Mouse (Mus musculus) midbrain, embryonic 16.5 days (tissue): ENCODE results near the gene Apoa1. TPM values are rescaled to one million over a fixed set of nuclear protein-coding genes. Genes with fewer than 3 reads are reported as not detected.

Experiments used
- ATAC-seq: fragments of 200-750 bp; cut with Nextera tagmentation; 2 replicates; pipeline ENCODE4 v1.8.0; 2017; ENCODE audit warnings: moderate TSS enrichment
- H3K27ac ChIP-seq: fragments of 300-500 bp; sonication (generic); 2 replicates; pipeline ENCODE4 v1.5.1; 2014; ENCODE audit warnings: mild to moderate bottlenecking, low read length, mixed read lengths
- H3K27me3 ChIP-seq: fragments of 300-500 bp; sonication (generic); 2 replicates; pipeline ENCODE4 v1.6.1; 2014; ENCODE audit warnings: low read depth, low read length, mixed read lengths; ENCODE audit not compliant: control insufficient read depth, insufficient read depth
- H3K36me3 ChIP-seq: fragments of 300-500 bp; sonication (generic); 2 replicates; pipeline ENCODE4 v1.6.1; 2014; ENCODE audit warnings: mild to moderate bottlenecking, low read length, moderate library complexity, mixed read lengths; ENCODE audit not compliant: control insufficient read depth, insufficient read depth
- H3K4me1 ChIP-seq: fragments of 300-500 bp; sonication (generic); 2 replicates; pipeline ENCODE4 v1.6.1; 2014; ENCODE audit warnings: mild to moderate bottlenecking, low read length, mixed read lengths; ENCODE audit not compliant: control insufficient read depth, insufficient read depth
- H3K4me2 ChIP-seq: fragments of 300-500 bp; sonication (generic); 2 replicates; pipeline ENCODE4 v1.6.1; 2014; ENCODE audit warnings: mild to moderate bottlenecking, low read length, mixed read lengths
- H3K4me3 ChIP-seq: fragments of 300-500 bp; sonication (generic); 2 replicates; pipeline ENCODE4 v1.5.1; 2014; ENCODE audit warnings: low read depth, mild to moderate bottlenecking, low read length, moderate library complexity, mixed read lengths
- H3K9ac ChIP-seq: fragments of 300-500 bp; sonication (generic); 2 replicates; pipeline ENCODE4 v1.6.1; 2014; ENCODE audit warnings: low read depth, low read length, mixed read lengths
- H3K9me3 ChIP-seq: fragments of 300-500 bp; sonication (generic); replicated peaks from 2 replicates; pipeline ENCODE4 v1.6.1; 2014; ENCODE audit warnings: mild to moderate bottlenecking, low read length, mixed read lengths; ENCODE audit not compliant: control insufficient read depth, poor library complexity, severe bottlenecking
- WGBS: fragments of 180-500 bp; shearing (Covaris S2); extraction: QIAGEN DNeasy Blood & Tissue Kit; methylation state at CpG from one replicate; pipeline ENCODE4 v1.1.7; 2014; 5-methylcytosine and 5-hydroxymethylcytosine counted together
- polyA plus RNA-seq: library from polyadenylated mRNA; unstranded; fragments of >200 nt; fragmentation: Nextera tagmentation; extraction: Ambion mirVana; gene quantifications from 2 replicates; pipeline ENCODE4 v1.2.1, GENCODE M21; 2015

Apoa1 gene
- 3.5 and 3.9 TPM in 2 replicates for polyA plus RNA-seq

DNA sequence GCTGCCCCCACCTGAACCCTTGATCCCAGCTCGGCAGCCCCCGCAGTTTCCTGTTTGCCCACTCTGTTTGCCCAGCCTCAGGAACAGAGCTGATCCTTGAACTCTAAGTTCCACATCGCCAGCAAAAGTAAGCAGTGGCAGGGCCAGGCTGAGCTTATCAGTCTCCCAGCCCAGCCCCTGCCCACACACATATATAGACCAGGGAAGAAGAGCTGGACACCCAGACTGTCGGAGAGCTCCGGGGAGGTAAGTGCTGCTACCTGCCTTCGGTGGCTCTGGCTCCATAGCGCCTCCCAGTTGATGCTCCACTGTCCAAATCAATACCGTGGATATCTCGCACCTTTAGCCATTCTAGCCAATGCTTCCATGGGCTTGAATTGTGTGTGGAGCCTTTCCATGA lies at the start of gene Apoa1:
Gene Apoa1, plus strand, starts transcription at position 90 of the 400 bp plus-strand sequence.
- Histone ChIP-seq H3K27ac (no peak within 1 kb of the TSS), H3K27me3 (no peaks in the 10 kb centered on the region), H3K4me3 (no peak within 1 kb of the TSS), H3K9me3 (no peaks in the 10 kb centered on the region), H3K4me1 (peaks cover 8% of the 10 kb centered on the region), H3K4me2 (no peak within 1 kb of the TSS), H3K36me3 (no peaks in the 10 kb centered on the region), H3K9ac (no peak within 1 kb of the TSS)
- ATAC-seq: no peak
- WGBS: 67% methylated on average over 9 of the region's 9 CpGs

DNA sequence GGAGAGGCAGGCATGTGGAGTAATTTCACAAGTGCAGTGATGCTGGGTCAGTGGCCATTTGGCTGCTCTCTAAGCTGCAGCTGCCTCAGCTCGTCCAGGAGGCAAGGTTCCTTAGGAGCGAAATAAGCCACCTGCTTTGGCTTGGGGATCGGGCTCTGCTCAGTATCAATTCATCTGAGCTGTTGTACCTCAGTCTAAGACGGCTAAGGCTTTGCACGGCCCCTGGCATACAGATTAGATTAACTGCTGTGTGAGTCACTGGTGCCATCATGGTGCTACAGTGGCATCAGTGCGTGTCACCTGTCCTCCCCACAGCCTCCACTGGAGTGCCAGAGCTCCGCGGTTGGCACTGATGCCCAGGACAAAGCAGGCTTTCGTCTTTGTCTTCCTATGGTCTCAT lies 49.8 kb upstream of the Apoa1 start:
- H3K4me3 ChIP-seq: no peak overlapping the region
- H3K4me1 ChIP-seq: peaks cover 5% of the 10 kb centered on the region; the same call in 1 of the 2 replicates
- 0 out of 2 replicates have a peak, but pooled peaks cover 4% of the 10 kb centered on the region for H3K36me3 ChIP-seq
- no peak overlapping the region for H3K4me2 ChIP-seq
- no peaks in the 10 kb centered on the region for H3K27me3 ChIP-seq
- H3K27ac ChIP-seq: no peak overlapping the region
- H3K9ac ChIP-seq: no peak overlapping the region
- H3K9me3 ChIP-seq: no peaks in the 10 kb centered on the region
- WGBS: 89% methylated on average over 9 of the region's 9 CpGs
- ATAC-seq: no peak

DNA sequence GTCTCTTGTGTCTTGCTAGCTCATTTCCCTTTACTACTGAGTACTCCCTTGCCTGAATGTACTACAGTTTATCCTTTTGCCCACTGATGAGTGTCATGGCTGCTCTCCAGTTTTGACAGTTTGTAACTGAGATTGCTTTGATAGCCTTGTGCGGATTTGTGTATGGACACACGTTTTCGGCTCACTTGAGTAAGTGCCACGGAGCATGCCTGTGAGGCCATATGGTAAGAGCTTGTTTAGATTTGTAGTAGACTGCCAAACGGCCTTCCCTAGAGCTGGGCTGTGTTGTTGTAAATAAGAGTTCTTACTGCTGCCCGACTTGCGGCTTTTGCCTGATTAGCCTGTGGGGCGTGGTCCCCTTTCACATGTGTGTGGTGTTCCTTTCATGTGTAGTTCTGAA lies 47.1 kb upstream of the Apoa1 start:
- Histone ChIP-seq H3K27ac (peak overlapping the region; percentile 18; the same call in 1 of the 2 replicates), H3K27me3 (no peaks in the 10 kb centered on the region), H3K4me3 (no peak overlapping the region), H3K4me1 (peaks cover 5% of the 10 kb centered on the region; the same call in 1 of the 2 replicates), H3K9me3 (no peaks in the 10 kb centered on the region), H3K9ac (no peak overlapping the region), H3K4me2 (no peak overlapping the region), H3K36me3 (0 out of 2 replicates have a peak, but pooled peaks cover 4% of the 10 kb centered on the region)
- WGBS: 88% methylated on average over 8 of the region's 8 CpGs
- no peak for ATAC-seq

DNA sequence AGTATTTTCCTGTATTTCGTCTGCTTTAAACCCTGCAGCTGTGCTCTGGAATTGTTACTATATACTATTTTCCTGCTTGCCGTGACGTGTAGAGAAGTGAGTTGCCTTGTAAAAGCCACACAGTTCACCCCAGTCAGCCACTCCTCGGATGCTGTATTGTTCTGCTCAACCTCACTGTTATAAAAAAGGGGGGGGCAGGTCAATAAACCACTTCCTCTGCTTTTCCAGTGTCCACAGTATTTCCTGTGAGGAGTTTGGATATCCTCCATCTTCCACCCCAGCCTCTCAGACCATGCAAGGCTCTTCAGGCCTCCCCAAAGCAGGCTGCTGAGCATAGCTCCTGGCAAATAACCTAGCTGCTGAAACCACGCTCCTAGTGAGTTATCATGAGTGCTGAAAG lies 43.8 kb upstream of the Apoa1 start:
- Histone ChIP-seq H3K27ac (no peak overlapping the region), H3K36me3 (0 out of 2 replicates have a peak, but pooled peaks cover 2% of the 10 kb centered on the region), H3K4me1 (peaks cover 7% of the 10 kb centered on the region; the same call in 1 of the 2 replicates), H3K9me3 (no peaks in the 10 kb centered on the region), H3K4me3 (no peak overlapping the region), H3K9ac (no peak overlapping the region), H3K4me2 (no peak overlapping the region), H3K27me3 (no peaks in the 10 kb centered on the region)
- ATAC-seq: no peak
- WGBS: 89% methylated on average over 5 of the region's 5 CpGs

- no peak overlapping the region for H3K4me2 ChIP-seq
- no peaks in the 10 kb centered on the region for H3K27me3 ChIP-seq
- no peak overlapping the region for H3K27ac ChIP-seq
- H3K36me3 ChIP-seq: 0 out of 2 replicates have a peak, but pooled peaks cover 2% of the 10 kb centered on the region
- H3K9ac ChIP-seq: no peak overlapping the region
- H3K4me1 ChIP-seq: peaks cover 7% of the 10 kb centered on the region; the same call in 1 of the 2 replicates
- WGBS: 51% methylated on average over 2 of the region's 2 CpGs
- no peak overlapping the region for H3K4me3 ChIP-seq
- no peaks in the 10 kb centered on the region for H3K9me3 ChIP-seq
- ATAC-seq: no peak
Observed at GRCm38 (mm10) chr9:46185191-46185590, 43.2 kb upstream of the Apoa1 start.

- WGBS: 86% methylated on average over 1 of the region's 1 CpGs
- Histone ChIP-seq H3K4me3 (no peak overlapping the region), H3K9ac (no peak overlapping the region), H3K4me2 (no peak overlapping the region), H3K27me3 (no peaks in the 10 kb centered on the region), H3K9me3 (no peaks in the 10 kb centered on the region), H3K27ac (no peak overlapping the region), H3K4me1 (peaks cover 2% of the 10 kb centered on the region; the same call in 1 of the 2 replicates), H3K36me3 (0 out of 2 replicates have a peak, but pooled peaks cover 1% of the 10 kb centered on the region)
- no peak for ATAC-seq
Observed at GRCm38 (mm10) chr9:46186387-46186786, 42.0 kb upstream of the Apoa1 start.

GRCm38 (mm10) chr9:46188370-46188769 lies 40.0 kb upstream of the Apoa1 start:
- no peak for ATAC-seq
- Histone ChIP-seq H3K36me3 (no peaks in the 10 kb centered on the region), H3K4me3 (no peak overlapping the region), H3K9ac (no peak overlapping the region), H3K27ac (no peak overlapping the region), H3K4me1 (peaks cover 2% of the 10 kb centered on the region; the same call in 1 of the 2 replicates), H3K9me3 (no peaks in the 10 kb centered on the region), H3K4me2 (no peak overlapping the region), H3K27me3 (no peaks in the 10 kb centered on the region)
- WGBS: 83% methylated on average over 4 of the region's 4 CpGs

- Histone ChIP-seq H3K4me3 (no peak overlapping the region), H3K9me3 (no peaks in the 10 kb centered on the region), H3K4me1 (peaks cover 2% of the 10 kb centered on the region; the same call in 1 of the 2 replicates), H3K4me2 (no peak overlapping the region), H3K36me3 (no peaks in the 10 kb centered on the region), H3K9ac (no peak overlapping the region), H3K27ac (no peak overlapping the region), H3K27me3 (no peaks in the 10 kb centered on the region)
- ATAC-seq: no peak
- WGBS: 61% methylated on average over 5 of the region's 5 CpGs
Observed at GRCm38 (mm10) chr9:46188956-46189355, 39.4 kb upstream of the Apoa1 start.

DNA sequence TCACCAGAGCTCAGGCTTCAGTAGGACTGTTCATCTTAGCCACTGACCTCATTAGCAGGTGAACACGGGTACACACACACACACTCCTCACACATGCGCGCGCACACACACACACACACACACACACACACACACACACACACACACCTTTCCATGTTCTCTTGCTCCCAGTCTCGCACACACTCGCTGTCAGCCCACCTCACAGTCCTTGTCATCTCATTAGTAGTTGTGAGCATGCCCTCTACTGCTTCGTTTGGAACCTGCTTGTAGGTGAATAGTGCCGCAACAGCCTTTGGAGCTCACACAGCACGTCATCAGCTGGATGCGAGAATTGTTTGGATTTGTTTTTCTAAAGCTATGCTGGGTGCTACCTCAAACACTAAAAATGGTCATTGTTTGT lies 39.0 kb upstream of the Apoa1 start:
- peaks cover 2% of the 10 kb centered on the region; the same call in 1 of the 2 replicates for H3K4me1 ChIP-seq
- no peak overlapping the region for H3K4me2 ChIP-seq
- no peak overlapping the region for H3K27ac ChIP-seq
- H3K36me3 ChIP-seq: peaks cover 1% of the 10 kb centered on the region; the same call in 1 of the 2 replicates
- H3K27me3 ChIP-seq: no peaks in the 10 kb centered on the region
- ATAC-seq: no peak
- WGBS: 81% methylated on average over 10 of the region's 10 CpGs
- H3K9ac ChIP-seq: no peak overlapping the region
- H3K9me3 ChIP-seq: no peaks in the 10 kb centered on the region
- no peak overlapping the region for H3K4me3 ChIP-seq
